Mouse (Mus musculus) erythroblast, embryonic 14.5 days (primary cell): ENCODE results near the gene Gm11084.

Experiments used
- GATA1 ChIP-seq: IDR thresholded peaks from 2 replicates; pipeline ENCODE4 v1.6.1; 2012; ENCODE audit warnings: low read length, inconsistent platforms, mixed read lengths
- TAL1 ChIP-seq: IDR thresholded peaks from 3 replicates; pipeline ENCODE4 v1.6.1; 2012; ENCODE audit warnings: low read length, inconsistent platforms, mixed read lengths

GRCm38 (mm10) chr2:72970302-72970701, 16.2 kb downstream of the Gm11084 start:
- TF ChIP-seq GATA1 = no peak
- TF ChIP-seq TAL1 = no peak
